Mouse (Mus musculus): ENCODE results near the gene Pcnx3. TPM values are rescaled to one million over a fixed set of nuclear protein-coding genes. Genes with fewer than 3 reads are reported as not detected.

The Pcnx3 gene
- polyA plus RNA-seq, 1 experiment from 2014 or later, result 29.2 TPM

- H3K27ac ChIP-seq, result no peak overlapping the region
- no peaks in the 10 kb centered on the region for H3K36me3 ChIP-seq (replicated peaks)
- peaks cover 2% of the 10 kb centered on the region; the same call in 1 of the 2 replicates for H3K27me3 ChIP-seq (replicated peaks)
- H3K4me1 ChIP-seq, result no peaks in the 10 kb centered on the region
- WGBS, result 82% methylated on average over 5 of the region's 5 CpGs
- ATAC-seq (replicated peaks), result no peak
- H3K4me3 ChIP-seq, result no peak overlapping the region
- H3K9ac ChIP-seq, result no peak overlapping the region
- H3K9me3 ChIP-seq, result no peaks in the 10 kb centered on the region
- no peak overlapping the region for H3K4me2 ChIP-seq
Measured at GRCm38 (mm10) chr19:5621884-5622283, 66.8 kb downstream of the Pcnx3 start.

DNA sequence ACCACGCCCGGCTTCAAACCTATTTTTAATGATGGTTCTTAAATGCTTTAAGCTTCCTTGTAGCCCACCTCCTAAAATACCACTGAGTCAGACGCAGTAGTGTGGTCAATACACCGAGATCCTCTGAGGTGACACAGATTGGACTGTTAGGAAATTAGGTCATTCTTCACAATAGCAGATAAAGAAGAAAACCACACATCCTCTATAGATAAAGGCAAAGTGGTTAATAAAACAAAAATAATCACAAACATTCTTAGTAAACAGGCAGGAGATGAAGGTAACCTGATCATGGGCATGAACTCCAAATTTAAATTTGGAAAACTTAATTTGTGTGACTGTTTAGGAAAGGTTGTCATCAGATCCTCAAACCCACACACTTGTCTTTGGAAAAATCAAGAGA, 68.7 kb downstream of the Pcnx3 start:
- no peak overlapping the region for H3K4me3 ChIP-seq
- H3K27me3 ChIP-seq (replicated peaks), result peaks cover 2% of the 10 kb centered on the region; the same call in 1 of the 2 replicates
- no peak overlapping the region for H3K27ac ChIP-seq
- H3K9ac ChIP-seq, result no peak overlapping the region
- no peaks in the 10 kb centered on the region for H3K4me1 ChIP-seq
- 91% methylated on average over 4 of the region's 4 CpGs for WGBS
- no peak for ATAC-seq (replicated peaks)
- no peaks in the 10 kb centered on the region for H3K36me3 ChIP-seq (replicated peaks)
- H3K9me3 ChIP-seq, result no peaks in the 10 kb centered on the region
- H3K4me2 ChIP-seq, result no peak overlapping the region

- Histone ChIP-seq H3K4me1 (peaks cover 8% of the 10 kb centered on the region), H3K36me3 (replicated peaks) (no peaks in the 10 kb centered on the region), H3K27me3 (replicated peaks) (peaks cover 2% of the 10 kb centered on the region), H3K27ac (no peak overlapping the region), H3K9me3 (no peaks in the 10 kb centered on the region), H3K9ac (no peak overlapping the region), H3K4me3 (no peak overlapping the region), H3K4me2 (no peak overlapping the region)
- no peak for ATAC-seq (replicated peaks)
- 72% methylated on average over 2 of the region's 2 CpGs for WGBS
Measured at GRCm38 (mm10) chr19:5614953-5615352, 73.8 kb downstream of the Pcnx3 start.

Small RNA genes within 50 kb of the gene (microRNA-seq; reads per million reads assigned to microRNA genes)
- gene Mir6987, result not detected

Other genes starting within 250 kb of the Pcnx3 start
- 0.40 TPM in 1 of 2 replicates, not detected in the other for gene Fosl1, start 241.4 kb downstream of the Pcnx3 start, polyA plus RNA-seq (2015; fragmentation: Nextera tagmentation; extraction: Ambion mirVana)
- gene Ccdc85b, start 231.0 kb downstream of the Pcnx3 start, polyA plus RNA-seq (2015; fragmentation: Nextera tagmentation; extraction: Ambion mirVana), result 11.7 and 13.2 TPM in 2 replicates
- gene Fibp, start 228.3 kb downstream of the Pcnx3 start, polyA plus RNA-seq (2015; fragmentation: Nextera tagmentation; extraction: Ambion mirVana), result 180 and 185 TPM in 2 replicates
- 5.4 and 6.5 TPM in 2 replicates for gene Ctsw, start 220.4 kb downstream of the Pcnx3 start, polyA plus RNA-seq (2015; fragmentation: Nextera tagmentation; extraction: Ambion mirVana)
- gene Efemp2, start 215.0 kb downstream of the Pcnx3 start, polyA plus RNA-seq (2015; fragmentation: Nextera tagmentation; extraction: Ambion mirVana), result 41.3 and 45.9 TPM in 2 replicates
- gene Mus81, start 200.5 kb downstream of the Pcnx3 start, polyA plus RNA-seq (2015; fragmentation: Nextera tagmentation; extraction: Ambion mirVana), result 54.3 and 60.2 TPM in 2 replicates
- 3,624 and 3,631 TPM in 2 replicates for gene Cfl1, start 198.5 kb downstream of the Pcnx3 start, polyA plus RNA-seq (2015; fragmentation: Nextera tagmentation; extraction: Ambion mirVana)
- 0.17 TPM in 1 of 2 replicates, not detected in the other for gene 1700020D05Rik, start 185.1 kb downstream of the Pcnx3 start, polyA plus RNA-seq (2015; fragmentation: Nextera tagmentation; extraction: Ambion mirVana)
- gene Snx32, start 178.4 kb downstream of the Pcnx3 start, polyA plus RNA-seq (2015; fragmentation: Nextera tagmentation; extraction: Ambion mirVana), result 106 and 111 TPM in 2 replicates
- 0.10 and 0.13 TPM in 2 replicates for gene Ovol1, start 128.3 kb downstream of the Pcnx3 start, polyA plus RNA-seq (2015; fragmentation: Nextera tagmentation; extraction: Ambion mirVana)
- gene Ap5b1, start 120.9 kb downstream of the Pcnx3 start, polyA plus RNA-seq (2015; fragmentation: Nextera tagmentation; extraction: Ambion mirVana), result 3.0 and 3.1 TPM in 2 replicates
- gene Rnaseh2c, start 87.0 kb downstream of the Pcnx3 start, polyA plus RNA-seq (2015; fragmentation: Nextera tagmentation; extraction: Ambion mirVana), result 56.2 and 57.7 TPM in 2 replicates
- 82.3 and 84.7 TPM in 2 replicates for gene Kat5, start 78.7 kb downstream of the Pcnx3 start, polyA plus RNA-seq (2015; fragmentation: Nextera tagmentation; extraction: Ambion mirVana)
- gene Rela, start 51.4 kb downstream of the Pcnx3 start, polyA plus RNA-seq (2015; fragmentation: Nextera tagmentation; extraction: Ambion mirVana), result 36.9 and 39.2 TPM in 2 replicates
- 17.1 and 19.6 TPM in 2 replicates for gene Sipa1, start 25.2 kb downstream of the Pcnx3 start, polyA plus RNA-seq (2015; fragmentation: Nextera tagmentation; extraction: Ambion mirVana)
- 12.5 and 14.0 TPM in 2 replicates for gene Map3k11, start 166 bp downstream of the Pcnx3 start, polyA plus RNA-seq (2015; fragmentation: Nextera tagmentation; extraction: Ambion mirVana)
- gene Kcnk7, start 15.5 kb upstream of the Pcnx3 start, polyA plus RNA-seq (2015; fragmentation: Nextera tagmentation; extraction: Ambion mirVana), result 0.19 and 0.28 TPM in 2 replicates
- 23.7 and 25.5 TPM in 2 replicates for gene Ehbp1l1, start 37.4 kb upstream of the Pcnx3 start, polyA plus RNA-seq (2015; fragmentation: Nextera tagmentation; extraction: Ambion mirVana)
- 158 and 165 TPM in 2 replicates for gene Fam89b, start 40.7 kb upstream of the Pcnx3 start, polyA plus RNA-seq (2015; fragmentation: Nextera tagmentation; extraction: Ambion mirVana)
- gene Ltbp3, start 52.0 kb upstream of the Pcnx3 start, polyA plus RNA-seq (2015; fragmentation: Nextera tagmentation; extraction: Ambion mirVana), result 8.2 and 12.6 TPM in 2 replicates
- gene Scyl1, start 82.5 kb upstream of the Pcnx3 start, polyA plus RNA-seq (2015; fragmentation: Nextera tagmentation; extraction: Ambion mirVana), result 87.6 and 94.7 TPM in 2 replicates
- 16.1 and 19.2 TPM in 2 replicates for gene Frmd8, start 186.4 kb upstream of the Pcnx3 start, polyA plus RNA-seq (2015; fragmentation: Nextera tagmentation; extraction: Ambion mirVana)
- gene Slc25a45, start 188.9 kb upstream of the Pcnx3 start, polyA plus RNA-seq (2015; fragmentation: Nextera tagmentation; extraction: Ambion mirVana), result 2.0 and 2.9 TPM in 2 replicates
- gene Tigd3, start 205.2 kb upstream of the Pcnx3 start, polyA plus RNA-seq (2015; fragmentation: Nextera tagmentation; extraction: Ambion mirVana), result 13.8 and 16.4 TPM in 2 replicates
- 122 and 130 TPM in 2 replicates for gene Dpf2, start 224.1 kb upstream of the Pcnx3 start, polyA plus RNA-seq (2015; fragmentation: Nextera tagmentation; extraction: Ambion mirVana)
- 16.3 and 16.7 TPM in 2 replicates for gene Cdc42ep2, start 235.9 kb upstream of the Pcnx3 start, polyA plus RNA-seq (2015; fragmentation: Nextera tagmentation; extraction: Ambion mirVana)

Measured in midbrain, embryonic 15.5 days (tissue).